Mouse (Mus musculus) bone marrow, adult 2 months (tissue): Measurements from ENCODE around the gene Khdc1b. TPM values are rescaled to one million over a fixed set of nuclear protein-coding genes. Genes with fewer than 3 reads are reported as not detected.

Experiments used
- H3K27ac ChIP-seq: fragments of 200-500 bp; 2 replicates; pipeline ENCODE4 v1.5.1; 2012; ENCODE audit warnings: low read depth, mild to moderate bottlenecking, control low read depth, inconsistent platforms, low read length; ENCODE audit not compliant: control insufficient read depth, poor library complexity, insufficient read depth
- H3K4me1 ChIP-seq: fragments of 200-500 bp; 2 replicates; pipeline ENCODE4 v1.6.1; 2011; ENCODE audit warnings: low read length; ENCODE audit not compliant: control insufficient read depth, insufficient read depth
- H3K4me3 ChIP-seq: fragments of 200-500 bp; replicated peaks from 2 replicates; pipeline ENCODE3; 2011; ENCODE audit warnings: mild to moderate bottlenecking, low read depth, low read length, control low read depth; ENCODE audit not compliant: control insufficient read depth
- CTCF ChIP-seq: fragments of 200-500 bp; IDR thresholded peaks from 2 replicates; pipeline ENCODE4 v1.5.1; 2011; ENCODE audit warnings: low read length, control low read depth; ENCODE audit not compliant: control insufficient read depth, insufficient read depth
- POLR2A ChIP-seq: fragments of 200-500 bp; IDR thresholded peaks from 2 replicates; pipeline ENCODE4 v1.6.1; 2011; ENCODE audit warnings: low read depth, mild to moderate bottlenecking, control low read depth, low read length, borderline replicate concordance; ENCODE audit not compliant: control insufficient read depth
- WGBS: fragments of 180-500 bp; shearing (Covaris S2); methylation state at CpG from one replicate; pipeline ENCODE4 v1.1.7; 2018; 5-methylcytosine and 5-hydroxymethylcytosine counted together
- polyA plus RNA-seq: library from polyadenylated mRNA; stranded (reverse); fragments of >200 nt; gene quantifications from 2 replicates; pipeline ENCODE4 v1.2.4, GENCODE M21; 2011; ENCODE audit warnings: low replicate concordance; ENCODE audit not compliant: missing spikeins, insufficient read depth, insufficient read length

The Khdc1b gene
- polyA plus RNA-seq, 1 experiment = not detected

DNA sequence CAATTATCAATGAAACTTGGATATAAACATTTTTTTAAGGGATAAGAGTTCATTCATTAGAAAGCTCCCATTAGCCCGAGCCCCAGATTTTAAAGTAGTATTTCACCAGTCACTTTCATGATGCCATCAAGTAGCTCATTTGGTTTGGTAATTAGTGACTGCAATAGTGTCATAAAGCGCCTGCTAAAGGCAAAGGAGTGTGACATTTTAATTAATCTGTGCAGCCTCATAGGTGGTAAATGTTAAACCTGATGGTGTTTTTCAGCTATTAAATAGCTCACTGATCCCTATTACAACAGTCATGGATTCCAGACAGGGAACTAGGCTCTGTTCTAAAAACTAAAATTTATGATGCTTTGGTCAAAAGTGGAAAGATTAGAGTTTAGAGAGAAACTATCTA, 23.9 kb downstream of the Khdc1b start:
- TF ChIP-seq POLR2A (no peak), CTCF (no peak)
- no peak overlapping the region for H3K27ac ChIP-seq
- no peaks in the 10 kb centered on the region for H3K4me1 ChIP-seq
- no peak overlapping the region for H3K4me3 ChIP-seq
- 74% methylated on average over 2 of the region's 2 CpGs for WGBS

DNA sequence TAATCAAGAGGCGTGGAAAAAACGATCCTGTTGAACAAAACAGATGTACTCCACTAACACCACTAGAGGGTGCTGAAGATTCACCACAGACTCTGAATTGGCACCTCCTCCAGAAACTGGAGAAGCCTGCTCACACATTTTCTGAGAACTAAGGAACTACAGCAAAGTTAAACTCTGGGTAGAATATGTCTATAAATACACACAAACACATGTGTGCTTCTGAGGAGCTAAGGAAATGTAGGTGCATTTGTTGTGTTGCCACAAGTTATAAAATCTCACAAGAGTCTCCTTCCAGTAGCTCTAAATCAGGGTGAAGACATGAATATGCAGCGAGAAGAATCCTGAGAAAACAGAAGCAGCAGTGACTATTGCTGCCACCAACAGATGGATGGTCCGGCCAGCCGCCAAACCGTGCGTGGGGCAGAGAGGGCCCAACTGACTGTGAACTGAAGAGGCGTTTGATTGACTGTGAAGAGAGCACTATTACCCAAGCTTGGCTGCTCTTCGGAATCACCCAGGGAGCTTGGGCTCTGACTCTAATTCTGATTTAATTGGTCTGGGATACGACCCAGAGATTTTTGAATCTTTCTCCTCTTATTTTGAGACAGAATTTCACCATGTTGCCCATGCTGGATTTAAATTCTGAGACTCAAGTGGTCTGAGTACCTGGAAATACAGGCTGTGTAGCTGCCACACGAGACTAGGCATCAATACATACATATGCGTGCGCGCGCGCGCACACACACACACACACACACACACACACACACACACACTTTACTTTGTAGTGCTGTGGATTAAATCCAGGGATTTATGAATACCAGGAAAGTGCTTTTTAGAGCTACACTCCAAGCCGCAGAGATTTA, 28.2 kb downstream of the Khdc1b start:
- 75% methylated on average over 18 of the region's 18 CpGs for WGBS
- no peak for TF ChIP-seq POLR2A

DNA sequence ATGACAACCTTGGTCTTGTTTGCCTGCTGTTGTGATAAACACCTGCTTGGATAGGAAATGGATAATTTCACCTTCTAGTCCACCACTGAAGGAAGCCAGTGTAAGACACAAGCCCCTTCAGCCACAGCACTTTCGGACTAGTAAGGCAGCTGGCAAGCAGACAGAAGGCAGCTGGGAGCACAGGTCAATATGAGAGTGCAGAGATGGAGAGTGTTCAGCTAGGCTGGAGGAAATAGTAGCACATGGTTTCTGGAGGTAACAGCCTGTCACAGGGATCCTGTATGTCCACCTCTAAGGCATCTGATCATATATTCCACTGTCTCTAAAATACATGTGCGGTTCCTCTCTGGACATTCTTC, 28.8 kb downstream of the Khdc1b start:
- no peaks in the 10 kb centered on the region for H3K4me1 ChIP-seq
- H3K4me3 ChIP-seq = no peak overlapping the region
- 79% methylated on average over 2 of the region's 2 CpGs for WGBS
- no peak for TF ChIP-seq CTCF
- no peak for TF ChIP-seq POLR2A
- no peak overlapping the region for H3K27ac ChIP-seq

More for the DNA sequence above, 28.2 kb downstream of the Khdc1b start:
- Histone ChIP-seq H3K4me1 (no peaks in the 10 kb centered on the region), H3K4me3 (no peak overlapping the region), H3K27ac (no peak overlapping the region)

DNA sequence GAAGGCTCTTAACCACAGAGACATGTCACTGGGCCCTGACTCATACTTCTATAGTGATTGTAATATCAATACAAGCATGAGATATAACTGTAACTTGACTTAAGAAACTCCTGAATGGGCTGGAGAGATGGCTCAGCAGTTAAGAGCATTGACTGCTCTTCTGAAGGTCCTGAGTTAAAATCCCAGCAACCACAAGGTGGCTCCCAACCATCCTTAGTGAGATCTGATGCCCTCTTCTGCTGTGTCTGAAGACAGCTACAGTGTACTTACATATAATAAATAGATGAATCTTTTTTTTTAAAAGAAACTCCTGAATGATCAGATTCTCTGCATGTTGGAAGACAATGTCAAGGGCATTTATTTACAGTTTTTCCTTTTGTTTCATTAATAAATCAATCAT, 36.0 kb downstream of the Khdc1b start:
- no peaks in the 10 kb centered on the region for H3K4me1 ChIP-seq
- H3K27ac ChIP-seq = no peak overlapping the region
- no peak overlapping the region for H3K4me3 ChIP-seq
- TF ChIP-seq POLR2A (no peak), CTCF (no peak)

DNA sequence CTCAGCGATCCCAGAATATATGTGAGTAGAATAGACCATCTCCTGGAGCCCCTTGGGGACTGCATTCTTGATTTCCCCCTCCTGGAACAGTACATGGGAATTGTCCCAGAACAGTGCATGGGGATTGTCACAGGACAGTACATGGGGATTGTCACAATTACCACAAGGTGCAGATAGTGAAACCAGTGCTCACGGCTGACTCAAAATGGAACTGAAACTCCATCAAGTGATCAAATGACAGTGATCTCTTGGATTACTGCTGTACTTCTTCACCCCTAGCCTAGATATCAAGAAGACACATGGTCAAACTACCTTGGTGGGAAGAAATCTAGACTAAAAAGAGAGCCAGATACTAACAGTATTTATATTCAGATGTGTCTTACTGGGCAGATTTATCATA, 42.3 kb downstream of the Khdc1b start:
- no peak overlapping the region for H3K4me3 ChIP-seq
- H3K4me1 ChIP-seq = no peaks in the 10 kb centered on the region
- no peak overlapping the region for H3K27ac ChIP-seq
- TF ChIP-seq POLR2A = no peak
- no peak for TF ChIP-seq CTCF
- 85% methylated on average over 2 of the region's 2 CpGs for WGBS

DNA sequence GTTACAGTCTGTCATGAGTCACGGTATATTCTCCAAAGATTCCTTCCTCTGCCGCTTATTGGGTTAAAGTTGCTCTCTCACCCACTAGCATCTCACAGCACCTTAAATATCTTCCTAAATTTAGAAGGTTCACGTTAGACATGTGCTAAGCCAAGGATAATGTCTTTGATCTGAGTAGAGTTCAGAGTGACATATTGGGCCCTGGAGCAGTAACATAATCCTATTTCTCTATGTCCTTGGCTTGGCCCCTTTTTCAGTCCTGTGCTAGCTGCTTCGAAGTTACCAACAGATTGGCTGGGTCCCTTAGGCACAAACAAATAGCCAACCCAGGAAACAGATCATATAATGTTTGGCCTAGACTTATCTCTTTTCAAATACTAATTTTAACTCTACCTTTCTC, 44.7 kb downstream of the Khdc1b start:
- TF ChIP-seq CTCF (no peak), POLR2A (no peak)
- no peak overlapping the region for H3K27ac ChIP-seq
- no peaks in the 10 kb centered on the region for H3K4me1 ChIP-seq
- H3K4me3 ChIP-seq = no peak overlapping the region
- WGBS = 84% methylated on average over 4 of the region's 4 CpGs

DNA sequence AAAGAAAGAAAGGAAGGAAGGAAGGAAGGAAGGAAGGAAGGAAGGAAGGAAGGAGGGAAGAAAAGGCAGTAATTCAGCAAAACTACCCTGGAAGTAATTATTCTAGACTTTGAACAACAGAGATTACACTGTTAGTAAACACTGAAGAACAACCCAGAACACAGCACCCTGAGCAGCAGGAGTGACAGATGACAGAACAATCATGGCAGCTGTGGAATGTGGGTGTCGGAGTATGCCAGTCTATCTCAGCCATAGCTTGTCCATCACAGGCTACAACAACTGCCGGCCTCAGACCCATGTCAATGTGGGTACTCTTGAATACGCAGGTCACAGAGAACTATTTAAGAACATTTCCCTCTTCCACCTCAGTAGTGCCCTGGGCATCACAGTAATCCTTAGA, 48.3 kb downstream of the Khdc1b start:
- Histone ChIP-seq H3K4me1 (no peaks in the 10 kb centered on the region), H3K4me3 (no peak overlapping the region), H3K27ac (no peak overlapping the region)
- WGBS = 84% methylated on average over 3 of the region's 3 CpGs
- TF ChIP-seq POLR2A (no peak), CTCF (no peak)

DNA sequence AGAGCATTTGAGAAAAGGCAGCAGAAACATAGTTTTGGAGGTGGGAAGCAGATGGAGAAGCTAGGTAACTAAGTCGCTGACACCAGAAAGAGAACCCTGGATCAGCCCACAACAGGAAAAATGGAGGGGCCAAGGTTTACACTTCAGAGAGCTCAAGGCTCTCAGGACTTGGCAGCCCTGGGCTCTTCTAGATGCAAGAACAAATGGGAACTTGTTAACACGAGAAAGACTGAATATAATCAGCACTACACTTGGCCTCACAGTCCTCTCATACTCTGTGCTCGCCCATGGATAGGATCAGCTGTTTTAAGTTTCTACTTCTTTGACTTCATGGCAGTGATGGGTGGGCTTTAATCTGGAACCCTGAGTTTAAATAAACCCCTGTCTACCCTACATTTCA, 51.5 kb downstream of the Khdc1b start:
- no peaks in the 10 kb centered on the region for H3K4me1 ChIP-seq
- H3K27ac ChIP-seq = no peak overlapping the region
- TF ChIP-seq POLR2A (no peak), CTCF (no peak)
- 60% methylated on average over 3 of the region's 3 CpGs for WGBS
- H3K4me3 ChIP-seq = no peak overlapping the region

Other genes with a start within 250 kb of the Khdc1b start
- 1.7 TPM in 1 of 2 replicates, not detected in the other for gene Tmem14a, start 165.0 kb upstream of the Khdc1b start, polyA plus RNA-seq
- 2.9 and 11.5 TPM in 2 replicates for gene Gsta3, start 143.0 kb upstream of the Khdc1b start, polyA plus RNA-seq
- gene Khdc1a, start 33.9 kb upstream of the Khdc1b start, polyA plus RNA-seq = not detected in 2 replicates
- gene Khdc1c, start 15.2 kb upstream of the Khdc1b start, polyA plus RNA-seq = not detected in 2 replicates